21 mouse cellular contexts compared by ENCODE assay signal in genomic region chr10:95625300-95625699, GRCm38 (mm10). TPM values are rescaled to one million over a fixed set of nuclear protein-coding genes. Genes with fewer than 3 reads are reported as not detected.
"Had no signal": no experiment of that assay in that cellular context is flagged by ENCODE, and none has a peak within 500 bp of the region (broad histone marks: within the 10 kb centered on the region; RNA-seq: fewer than 3 reads in every experiment).

No protein-coding gene starts in this region.

- H3K4me3 ChIP-seq: layer of hippocampus, adult 2 months; limb, embryonic 12.5 days; liver, embryonic 15.5 days; megakaryocyte, embryonic 14.5 days; midbrain, embryonic 15.5 days; neural tube, embryonic 12.5 days had no signal

- ATAC-seq: midbrain, embryonic 15.5 days had no signal

- H3K27ac ChIP-seq: layer of hippocampus, adult 2 months; limb, embryonic 12.5 days; liver, embryonic 15.5 days; macrophage; midbrain, embryonic 15.5 days; neural tube, embryonic 12.5 days had no signal

- H3K27me3 ChIP-seq: limb, embryonic 12.5 days; liver, embryonic 15.5 days; midbrain, embryonic 15.5 days; neural tube, embryonic 12.5 days had no signal

- H3K9me3 ChIP-seq: limb, embryonic 12.5 days; liver, embryonic 15.5 days; megakaryocyte, embryonic 14.5 days; midbrain, embryonic 15.5 days; neural tube, embryonic 12.5 days had no signal

- H3K4me2 ChIP-seq: limb, embryonic 12.5 days; liver, embryonic 11.5 days; liver, embryonic 15.5 days; lung, embryonic 14.5 days; midbrain, embryonic 11.5 days; midbrain, embryonic 15.5 days; neural tube, embryonic 12.5 days had no signal

- H3K36me3 ChIP-seq: limb, embryonic 12.5 days; liver, embryonic 15.5 days; midbrain, embryonic 15.5 days; neural tube, embryonic 12.5 days had no signal

- DNase-seq: kidney, adult 18-20 months; lung, embryonic 14.5 days; lung, postnatal 10 days; spleen, adult 18-20 months; thymus, adult 2 months; thymus, postnatal 36 days had no signal

- H3K9ac ChIP-seq: limb, embryonic 12.5 days; liver, embryonic 15.5 days; lung, embryonic 14.5 days; midbrain, embryonic 15.5 days; neural tube, embryonic 12.5 days had no signal

RNA-seq across cellular contexts. Expression of gene Anapc15-ps, which starts 48.0 kb away (rescaled TPM):
- total RNA-seq: layer of hippocampus, adult 2 months; layer of hippocampus, postnatal 10 days; left cerebral cortex, postnatal 36 days; monocyte, adult 5-6 weeks; neutrophil, adult 5-6 weeks had no signal
- polyA plus RNA-seq: limb, embryonic 12.5 days; liver, embryonic 11.5 days; liver, embryonic 15.5 days; lung, embryonic 14.5 days; midbrain, embryonic 11.5 days; midbrain, embryonic 15.5 days; neural tube, embryonic 12.5 days; stomach, embryonic 14.5 days; testis, adult 2 months; thymus, adult 2 months had no signal
